Mouse (Mus musculus): ENCODE data around the gene Pbx2. TPM values are rescaled to one million over a fixed set of nuclear protein-coding genes. Genes with fewer than 3 reads are reported as not detected.

Gene Pbx2
- polyA plus RNA-seq, 1 experiment from 2014 or later: 7.5 TPM

DNA sequence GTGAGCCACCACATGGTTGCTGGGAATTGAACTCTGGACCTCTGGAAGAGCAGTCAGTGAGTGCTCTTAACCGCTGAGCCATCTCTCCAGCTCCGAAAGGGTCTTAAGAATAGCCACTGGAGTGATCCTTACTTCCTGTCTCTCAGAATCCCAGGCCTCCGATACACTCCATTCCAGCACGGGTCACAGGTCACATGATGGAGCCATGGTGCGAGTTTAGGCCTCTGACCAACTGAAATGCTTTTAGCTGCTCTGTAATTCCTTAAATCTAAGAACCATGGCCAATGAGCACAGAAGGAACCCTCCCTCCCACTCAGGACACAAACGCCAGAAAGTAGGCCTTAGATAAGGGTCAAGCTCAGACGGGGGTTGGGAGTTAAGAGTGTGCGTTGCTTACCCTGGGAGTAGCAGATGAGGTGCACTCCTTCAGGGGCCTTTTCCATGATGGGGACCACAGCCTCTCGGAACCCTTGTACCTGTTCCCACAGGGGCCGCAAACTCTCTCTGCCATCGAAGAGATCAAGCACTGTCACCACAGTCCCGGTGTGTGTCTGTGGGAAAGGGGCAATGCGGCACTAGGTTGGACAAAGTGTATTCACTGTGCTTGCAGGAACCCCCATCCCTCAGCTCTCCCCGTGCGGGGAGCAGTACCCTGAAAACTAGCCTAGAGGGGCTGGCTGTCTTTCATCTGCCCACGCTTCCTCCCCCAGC, 35.2 kb downstream of the Pbx2 start:
- Histone ChIP-seq H3K36me3 (peaks cover 16% of the 10 kb centered on the region), H3K4me2 (replicated peaks) (peak overlapping the region; percentile 96), H3K4me1 (peaks cover 49% of the 10 kb centered on the region), H3K27me3 (peaks cover 8% of the 10 kb centered on the region; the same call in 1 of the 2 replicates), H3K4me3 (peak overlapping the region; percentile 69), H3K9ac (replicated peaks) (peak overlapping the region; percentile 71), H3K27ac (replicated peaks) (peak overlapping the region; percentile 87), H3K9me3 (no peaks in the 10 kb centered on the region)
- WGBS: 49% methylated on average over 16 of the region's 16 CpGs
- ATAC-seq (replicated peaks): no peak

GRCm38 (mm10) chr17:34626773-34627092, 35.7 kb downstream of the Pbx2 start:
- Histone ChIP-seq H3K4me3 (peak overlapping the region; percentile 69), H3K9me3 (no peaks in the 10 kb centered on the region), H3K36me3 (peaks cover 14% of the 10 kb centered on the region), H3K27me3 (peaks cover 13% of the 10 kb centered on the region), H3K27ac (replicated peaks) (peak overlapping the region; percentile 87), H3K9ac (replicated peaks) (peak overlapping the region; percentile 71), H3K4me1 (peaks cover 54% of the 10 kb centered on the region), H3K4me2 (replicated peaks) (peak overlapping the region; percentile 96)
- WGBS: under 1% methylated on average over 18 of the region's 18 CpGs
- peak; percentile 15 for ATAC-seq (replicated peaks)

- under 1% methylated on average over 45 of the region's 45 CpGs for WGBS
- H3K27me3 ChIP-seq: peaks cover 17% of the 10 kb centered on the region
- H3K4me1 ChIP-seq: peaks cover 60% of the 10 kb centered on the region
- H3K36me3 ChIP-seq: peaks cover 8% of the 10 kb centered on the region
- no peaks in the 10 kb centered on the region for H3K9me3 ChIP-seq
- peak overlapping the region; percentile 96 for H3K4me2 ChIP-seq (replicated peaks)
- peak overlapping the region; percentile 69 for H3K4me3 ChIP-seq
- H3K27ac ChIP-seq (replicated peaks): peak overlapping the region; percentile 87
- peak; percentile 70 for ATAC-seq (replicated peaks)
- H3K9ac ChIP-seq (replicated peaks): peak overlapping the region; percentile 71
Observed at GRCm38 (mm10) chr17:34627093-34627942, 36.3 kb downstream of the Pbx2 start.

- peak within 1 kb of the TSS; percentile 87 for H3K27ac ChIP-seq (replicated peaks)
- H3K4me1 ChIP-seq: peaks cover 62% of the 10 kb centered on the region
- no peaks in the 10 kb centered on the region for H3K9me3 ChIP-seq
- 0 out of 2 replicates have a peak, but pooled peaks cover under 1% of the 10 kb centered on the region for H3K36me3 ChIP-seq
- H3K27me3 ChIP-seq: peaks cover 19% of the 10 kb centered on the region
- H3K4me3 ChIP-seq: peak within 1 kb of the TSS; percentile 69
- WGBS: 6% methylated on average over 29 of the region's 29 CpGs
- peak; percentile 4; the same call in 1 of the 2 replicates for ATAC-seq (replicated peaks)
- H3K9ac ChIP-seq (replicated peaks): peak within 1 kb of the TSS; percentile 71
- peak within 1 kb of the TSS; percentile 96 for H3K4me2 ChIP-seq (replicated peaks)
Observed at GRCm38 (mm10) chr17:34627943-34628643, 37.0 kb downstream of the Pbx2 start, which contains the start of gene Ppt2. TSS of gene Ppt2 (minus strand) at chr17:34628510.

- 17% methylated on average over 5 of the region's 5 CpGs for WGBS
- H3K27ac ChIP-seq (replicated peaks): peak overlapping the region; percentile 87
- peak overlapping the region; percentile 71; the same call in 1 of the 2 replicates for H3K9ac ChIP-seq (replicated peaks)
- H3K27me3 ChIP-seq: peaks cover 19% of the 10 kb centered on the region
- peak overlapping the region; percentile 69 for H3K4me3 ChIP-seq
- H3K4me1 ChIP-seq: peaks cover 62% of the 10 kb centered on the region
- no peaks in the 10 kb centered on the region for H3K9me3 ChIP-seq
- no peaks in the 10 kb centered on the region for H3K36me3 ChIP-seq
- H3K4me2 ChIP-seq (replicated peaks): peak overlapping the region; percentile 96
- ATAC-seq (replicated peaks): no peak
Observed at GRCm38 (mm10) chr17:34628644-34628967, 37.5 kb downstream of the Pbx2 start.

DNA sequence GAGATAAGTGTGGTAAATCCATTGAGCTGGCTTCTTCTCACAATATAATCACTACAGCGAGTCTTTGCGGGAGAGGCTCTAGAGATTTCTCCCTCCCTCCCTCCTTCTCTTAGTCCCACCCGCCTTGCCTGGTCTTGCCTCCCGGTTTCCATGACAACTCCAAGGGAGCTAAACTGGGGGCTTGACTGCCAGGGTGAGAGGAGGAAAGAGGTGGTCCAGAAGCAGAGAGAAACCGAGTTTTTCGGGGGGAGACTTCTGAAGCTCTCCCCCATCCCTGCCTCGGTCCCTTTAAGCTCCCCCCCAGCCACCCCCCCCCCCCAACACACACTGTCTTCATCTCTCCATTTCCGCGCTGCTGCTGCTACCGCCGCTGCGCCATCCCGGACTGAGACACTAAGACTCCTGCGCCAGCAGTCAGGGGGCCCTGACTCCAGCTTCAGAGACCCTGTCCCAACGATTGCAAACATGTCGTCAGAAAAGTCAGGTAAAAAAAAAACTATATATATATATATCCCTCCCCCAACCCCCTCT, 38.2 kb downstream of the Pbx2 start, which contains the start of gene Prrt1:
Prrt1 (plus strand) TSS at position 313 of the 531 bp plus-strand sequence.
- peak within 1 kb of the TSS; percentile 69 for H3K4me3 ChIP-seq
- 1% methylated on average over 16 of the region's 16 CpGs for WGBS
- H3K9ac ChIP-seq (replicated peaks): peak within 1 kb of the TSS; percentile 71
- no peaks in the 10 kb centered on the region for H3K9me3 ChIP-seq
- peak; percentile 38; the same call in 1 of the 2 replicates for ATAC-seq (replicated peaks)
- peak within 1 kb of the TSS; percentile 87 for H3K27ac ChIP-seq (replicated peaks)
- H3K27me3 ChIP-seq: peaks cover 19% of the 10 kb centered on the region
- peaks cover 62% of the 10 kb centered on the region for H3K4me1 ChIP-seq
- no peaks in the 10 kb centered on the region for H3K36me3 ChIP-seq
- H3K4me2 ChIP-seq (replicated peaks): peak within 1 kb of the TSS; percentile 96

DNA sequence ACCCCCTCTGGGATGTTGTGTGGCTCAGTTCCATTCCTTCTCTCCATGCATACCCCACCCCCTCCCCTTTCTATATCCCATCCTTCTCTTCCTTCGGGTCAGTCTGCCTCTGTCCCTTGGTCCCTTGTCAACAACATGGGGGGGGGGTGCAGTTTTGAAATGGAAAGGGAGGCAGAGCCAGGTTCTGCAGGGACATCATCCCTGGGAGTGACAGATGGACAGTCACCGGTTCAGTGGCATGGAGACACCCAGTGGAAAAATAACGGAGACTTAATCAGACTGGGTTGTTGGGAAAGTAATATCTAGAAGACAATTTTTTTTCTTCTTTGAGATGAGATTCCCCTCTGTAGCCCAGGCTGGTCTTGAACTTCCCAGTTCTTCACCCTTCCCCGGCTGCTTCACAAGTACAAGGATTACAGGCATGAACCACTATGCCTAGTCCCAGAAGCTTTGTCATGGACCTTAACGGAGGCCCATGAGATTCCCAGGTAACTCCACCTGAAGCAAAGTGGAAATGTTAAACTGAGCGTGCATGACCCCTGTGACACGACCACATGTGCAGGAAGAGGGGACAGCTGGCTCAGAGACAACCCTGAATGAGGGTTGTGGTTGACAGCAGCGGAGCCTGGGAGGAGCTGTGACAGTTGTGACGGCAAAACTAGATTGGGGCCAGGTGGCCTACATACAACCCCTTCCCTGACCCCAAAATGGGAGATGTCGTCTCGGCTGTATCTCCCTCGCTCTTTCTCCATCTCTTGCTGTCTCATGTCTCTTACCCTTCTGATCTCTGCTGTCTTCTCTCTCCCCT, 38.9 kb downstream of the Pbx2 start:
- Histone ChIP-seq H3K4me1 (peaks cover 62% of the 10 kb centered on the region), H3K27ac (replicated peaks) (no peak overlapping the region), H3K4me2 (replicated peaks) (peak overlapping the region; percentile 96), H3K4me3 (peak overlapping the region; percentile 69), H3K9me3 (no peaks in the 10 kb centered on the region), H3K27me3 (peaks cover 19% of the 10 kb centered on the region), H3K36me3 (no peaks in the 10 kb centered on the region), H3K9ac (replicated peaks) (peak overlapping the region; percentile 38)
- 23% methylated on average over 12 of the region's 12 CpGs for WGBS
- ATAC-seq (replicated peaks): no peak

DNA sequence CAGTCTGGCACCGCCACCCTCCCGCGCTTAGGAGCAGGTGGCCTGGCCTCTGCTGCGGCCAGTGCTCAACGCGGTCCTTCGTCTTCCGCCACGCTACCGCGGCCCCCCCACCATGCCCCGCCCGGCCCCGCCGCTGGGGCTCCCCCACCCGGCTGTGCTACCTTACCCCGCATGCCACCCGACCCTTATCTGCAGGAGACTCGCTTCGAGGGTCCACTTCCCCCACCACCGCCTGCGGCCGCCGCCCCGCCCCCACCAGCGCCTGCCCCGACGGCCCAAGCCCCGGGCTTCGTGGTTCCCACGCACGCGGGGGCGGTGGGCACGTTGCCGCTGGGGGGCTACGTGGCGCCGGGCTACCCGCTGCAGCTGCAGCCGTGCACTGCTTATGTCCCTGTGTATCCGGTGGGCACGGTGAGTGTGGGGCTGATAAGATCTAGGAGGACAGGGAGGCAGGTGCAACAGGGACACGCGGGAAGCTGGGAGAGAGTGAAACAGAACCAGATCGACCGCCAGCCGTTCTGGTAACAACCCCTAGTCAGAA, 39.8 kb downstream of the Pbx2 start:
- peak overlapping the region; percentile 96 for H3K4me2 ChIP-seq (replicated peaks)
- H3K36me3 ChIP-seq: no peaks in the 10 kb centered on the region
- 2% methylated on average over 48 of the region's 48 CpGs for WGBS
- peak overlapping the region; percentile 31 for H3K9ac ChIP-seq (replicated peaks)
- peak overlapping the region; percentile 69 for H3K4me3 ChIP-seq
- H3K4me1 ChIP-seq: peaks cover 60% of the 10 kb centered on the region
- peaks cover 21% of the 10 kb centered on the region for H3K27me3 ChIP-seq
- H3K27ac ChIP-seq (replicated peaks): no peak overlapping the region
- no peaks in the 10 kb centered on the region for H3K9me3 ChIP-seq
- no peak for ATAC-seq (replicated peaks)

DNA sequence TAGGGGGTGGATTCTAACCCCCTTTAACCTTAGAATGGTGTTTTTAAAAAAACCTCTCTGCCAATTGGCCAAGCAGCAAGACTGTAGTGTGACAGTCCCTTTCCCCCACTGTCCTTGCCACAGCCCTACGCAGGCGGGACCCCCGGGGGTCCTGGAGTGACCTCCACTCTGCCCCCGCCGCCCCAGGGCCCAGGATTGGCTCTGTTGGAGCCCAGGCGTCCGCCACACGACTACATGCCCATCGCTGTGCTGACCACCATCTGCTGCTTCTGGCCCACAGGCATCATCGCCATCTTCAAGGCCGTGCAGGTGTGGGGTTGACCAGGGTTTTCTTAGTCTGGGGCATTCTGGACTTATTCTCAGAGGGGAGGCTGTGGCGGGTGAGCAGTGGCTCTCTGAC, 40.6 kb downstream of the Pbx2 start:
- no peaks in the 10 kb centered on the region for H3K9me3 ChIP-seq
- H3K4me1 ChIP-seq: peaks cover 52% of the 10 kb centered on the region
- no peak for ATAC-seq (replicated peaks)

GRCm38 (mm10) chr17:34632261-34632691, 41.2 kb downstream of the Pbx2 start:
- H3K4me3 ChIP-seq: peak overlapping the region; percentile 69
- no peaks in the 10 kb centered on the region for H3K36me3 ChIP-seq
- 2% methylated on average over 26 of the region's 26 CpGs for WGBS
- peaks cover 50% of the 10 kb centered on the region for H3K4me1 ChIP-seq
- peak; percentile 9; the same call in 1 of the 2 replicates for ATAC-seq (replicated peaks)
- H3K27ac ChIP-seq (replicated peaks): no peak overlapping the region
- peak overlapping the region; percentile 38 for H3K9ac ChIP-seq (replicated peaks)
- H3K9me3 ChIP-seq: no peaks in the 10 kb centered on the region
- H3K27me3 ChIP-seq: peaks cover 21% of the 10 kb centered on the region
- H3K4me2 ChIP-seq (replicated peaks): peak overlapping the region; percentile 96

More for the DNA sequence above, 40.6 kb downstream of the Pbx2 start:
- Histone ChIP-seq H3K9ac (replicated peaks) (peak overlapping the region; percentile 38), H3K36me3 (no peaks in the 10 kb centered on the region), H3K27me3 (peaks cover 21% of the 10 kb centered on the region), H3K4me3 (peak overlapping the region; percentile 69), H3K27ac (replicated peaks) (no peak overlapping the region), H3K4me2 (replicated peaks) (peak overlapping the region; percentile 96)
- 6% methylated on average over 12 of the region's 12 CpGs for WGBS

- Histone ChIP-seq H3K4me3 (no peak overlapping the region), H3K27ac (replicated peaks) (no peak overlapping the region), H3K9ac (replicated peaks) (no peak overlapping the region), H3K9me3 (no peaks in the 10 kb centered on the region), H3K4me2 (replicated peaks) (no peak overlapping the region), H3K27me3 (peaks cover 18% of the 10 kb centered on the region), H3K4me1 (peaks cover 22% of the 10 kb centered on the region), H3K36me3 (no peaks in the 10 kb centered on the region)
- 59% methylated on average over 2 of the region's 2 CpGs for WGBS
- no peak for ATAC-seq (replicated peaks)
Observed at GRCm38 (mm10) chr17:34635671-34636070, 44.6 kb downstream of the Pbx2 start.

Data from forebrain, embryonic 15.5 days (tissue).